Mouse (Mus musculus) forebrain, postnatal 0 days (tissue): ENCODE results near the gene Ptms. TPM values are rescaled to one million over a fixed set of nuclear protein-coding genes. Genes with fewer than 3 reads are reported as not detected.

Experiments used
- ATAC-seq: fragments of 200-750 bp; cut with Nextera tagmentation; 2 replicates; pipeline ENCODE4 v1.8.0; 2017; ENCODE audit warnings: mild to moderate bottlenecking, moderate library complexity
- DNase-seq: peaks from one replicate; pipeline ENCODE4 v3.0.0-alpha.2; 2015
- H3K27ac ChIP-seq: fragments of 300-500 bp; sonication (generic); 2 replicates; pipeline ENCODE4 v1.5.1; 2014; ENCODE audit warnings: low read depth, mild to moderate bottlenecking, antibody characterized with exemption, low read length, moderate library complexity, mixed read lengths
- H3K27me3 ChIP-seq: fragments of 300-500 bp; sonication (generic); 2 replicates; pipeline ENCODE4 v1.6.1; 2014; ENCODE audit warnings: mild to moderate bottlenecking, low read length, mixed read lengths; ENCODE audit not compliant: insufficient read depth
- H3K36me3 ChIP-seq: fragments of 300-500 bp; sonication (generic); 2 replicates; pipeline ENCODE4 v1.6.1; 2014; ENCODE audit warnings: mild to moderate bottlenecking, moderate library complexity; ENCODE audit not compliant: insufficient read depth
- H3K4me1 ChIP-seq: fragments of 300-500 bp; sonication (generic); 2 replicates; pipeline ENCODE4 v1.6.1; 2014; ENCODE audit warnings: antibody characterized with exemption; ENCODE audit not compliant: insufficient read depth
- H3K4me2 ChIP-seq: fragments of 300-500 bp; sonication (generic); 2 replicates; pipeline ENCODE4 v1.6.1; 2014; ENCODE audit warnings: low read depth, mild to moderate bottlenecking, moderate library complexity
- H3K4me3 ChIP-seq: fragments of 300-500 bp; sonication (generic); 2 replicates; pipeline ENCODE4 v1.5.1; 2014; ENCODE audit warnings: low read depth, low read length, mixed read lengths
- H3K9ac ChIP-seq: fragments of 300-500 bp; sonication (generic); 2 replicates; pipeline ENCODE4 v1.6.1; 2014; ENCODE audit warnings: mild to moderate bottlenecking
- H3K9me3 ChIP-seq: fragments of 300-500 bp; sonication (generic); 2 replicates; pipeline ENCODE4 v1.6.1; 2016; ENCODE audit warnings: low read length
- CTCF ChIP-seq: sonication (generic); IDR thresholded peaks from 2 replicates; pipeline ENCODE4 v1.5.1; 2016; ENCODE audit warnings: antibody characterized with exemption, control low read depth, low read depth
- WGBS: fragments of 180-500 bp; shearing (Covaris S2); extraction: QIAGEN DNeasy Blood & Tissue Kit; methylation state at CpG from one replicate; pipeline ENCODE4 v1.1.7; 2014; 5-methylcytosine and 5-hydroxymethylcytosine counted together
- polyA plus RNA-seq: library from polyadenylated mRNA; unstranded; fragments of >200 nt; fragmentation: Nextera tagmentation; extraction: Ambion mirVana; gene quantifications from 2 replicates; pipeline ENCODE4 v1.2.1, GENCODE M21; 2015
- total RNA-seq: library from RNA; depleted of rRNA; stranded (reverse); fragments of >200 nt; gene quantifications from 2 replicates; pipeline ENCODE4 v1.2.3, GENCODE M21; 2014

The Ptms gene
- total and polyA plus RNA-seq, 2 experiments from 2014 or later = 784 to 1,099 TPM

GRCm38 (mm10) chr6:124961021-124961420 is 41.1 kb upstream of the Ptms start:
- Histone ChIP-seq H3K9ac (no peak overlapping the region), H3K4me1 (peaks cover 9% of the 10 kb centered on the region), H3K4me3 (no peak overlapping the region), H3K27me3 (no peaks in the 10 kb centered on the region), H3K27ac (no peak overlapping the region), H3K36me3 (peaks cover 36% of the 10 kb centered on the region), H3K4me2 (no peak overlapping the region), H3K9me3 (no peaks in the 10 kb centered on the region)
- DNase-seq (no peak), ATAC-seq (no peak)
- no peak for TF ChIP-seq CTCF
- WGBS = 97% methylated on average over 12 of the region's 12 CpGs

DNA sequence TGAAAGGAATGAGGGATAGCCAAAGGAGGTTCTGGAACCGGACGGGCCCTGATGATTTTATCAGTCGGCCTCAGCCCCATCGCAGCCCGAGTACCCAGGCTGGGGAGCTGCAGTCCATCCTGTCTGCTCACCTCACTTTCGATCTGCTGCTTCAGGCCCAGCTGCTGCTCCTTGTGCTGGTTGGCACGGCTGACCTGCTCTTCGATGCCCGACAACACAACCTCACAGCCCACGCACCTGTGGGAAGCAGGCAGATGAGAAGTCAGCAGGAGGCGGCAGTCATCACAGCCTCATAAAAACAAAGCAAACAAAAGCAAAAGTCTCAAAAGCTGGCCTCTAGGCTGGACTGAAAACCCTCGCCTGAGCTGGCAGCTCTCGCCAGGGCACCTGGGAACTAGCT is 40.1 kb upstream of the Ptms start:
- H3K4me1 ChIP-seq = peaks cover 7% of the 10 kb centered on the region
- H3K4me2 ChIP-seq = no peak overlapping the region
- WGBS = 87% methylated on average over 13 of the region's 13 CpGs
- H3K27ac ChIP-seq = no peak overlapping the region
- no peak overlapping the region for H3K4me3 ChIP-seq
- H3K27me3 ChIP-seq = no peaks in the 10 kb centered on the region
- no peak overlapping the region for H3K9ac ChIP-seq
- ATAC-seq (no peak), DNase-seq (no peak)
- H3K36me3 ChIP-seq = peaks cover 36% of the 10 kb centered on the region
- TF ChIP-seq CTCF = no peak
- H3K9me3 ChIP-seq = no peaks in the 10 kb centered on the region

DNA sequence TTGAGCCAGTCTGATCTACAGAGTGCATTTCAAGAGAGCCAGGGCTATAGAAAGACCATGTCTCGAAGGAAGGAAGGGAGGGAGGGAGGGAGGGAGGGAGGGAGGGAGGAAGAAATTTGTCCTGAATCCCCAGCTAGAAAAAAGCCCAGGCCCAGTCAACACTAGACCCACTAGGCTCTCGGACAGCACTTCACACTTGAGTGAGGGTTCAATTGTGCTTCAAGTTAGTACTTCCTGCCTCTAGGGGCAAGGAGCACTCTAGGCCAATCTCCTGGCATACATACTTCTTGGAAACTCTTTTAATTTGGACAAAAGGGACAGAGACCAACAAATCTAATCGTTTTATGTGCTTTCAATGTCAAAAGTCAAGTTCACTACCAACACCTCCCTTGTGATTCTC is 38.2 kb upstream of the Ptms start:
- no peak overlapping the region for H3K4me3 ChIP-seq
- ATAC-seq (no peak), DNase-seq (no peak)
- no peaks in the 10 kb centered on the region for H3K9me3 ChIP-seq
- no peaks in the 10 kb centered on the region for H3K4me1 ChIP-seq
- H3K27me3 ChIP-seq = no peaks in the 10 kb centered on the region
- no peak overlapping the region for H3K9ac ChIP-seq
- H3K27ac ChIP-seq = no peak overlapping the region
- peaks cover 36% of the 10 kb centered on the region for H3K36me3 ChIP-seq
- no peak for TF ChIP-seq CTCF
- WGBS = 81% methylated on average over 3 of the region's 3 CpGs
- no peak overlapping the region for H3K4me2 ChIP-seq

DNA sequence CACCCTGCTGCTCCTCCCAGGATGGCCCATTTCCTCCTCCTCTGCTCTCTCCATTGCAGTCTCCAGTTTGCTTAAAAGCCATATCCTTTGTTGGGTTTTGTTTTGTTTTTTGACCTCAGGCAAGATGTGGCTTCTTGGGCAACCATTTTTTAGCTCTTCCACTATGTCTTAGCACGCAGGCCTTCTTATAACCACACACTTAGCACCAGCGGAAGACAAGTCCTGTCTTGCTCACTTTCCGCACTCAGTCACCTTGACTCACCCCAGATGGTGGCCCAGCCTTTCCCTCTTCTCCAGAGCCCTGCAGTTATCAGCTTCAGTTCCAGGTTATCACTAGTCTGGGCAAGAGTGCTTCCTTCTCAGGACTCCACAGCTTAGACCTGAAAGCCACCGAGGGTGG is 35.3 kb upstream of the Ptms start:
- no peak overlapping the region for H3K4me2 ChIP-seq
- no peaks in the 10 kb centered on the region for H3K27me3 ChIP-seq
- no peak overlapping the region for H3K9ac ChIP-seq
- DNase-seq (no peak), ATAC-seq (no peak)
- H3K27ac ChIP-seq = no peak overlapping the region
- peaks cover 13% of the 10 kb centered on the region for H3K36me3 ChIP-seq
- no peak for TF ChIP-seq CTCF
- no peaks in the 10 kb centered on the region for H3K4me1 ChIP-seq
- 92% methylated on average over 4 of the region's 4 CpGs for WGBS
- H3K4me3 ChIP-seq = no peak overlapping the region
- no peaks in the 10 kb centered on the region for H3K9me3 ChIP-seq

- WGBS = 79% methylated on average over 2 of the region's 2 CpGs
Measured at GRCm38 (mm10) chr6:124953991-124954715, 34.2 kb upstream of the Ptms start.

GRCm38 (mm10) chr6:124943526-124943925 is 23.6 kb upstream of the Ptms start:
- WGBS = 87% methylated on average over 3 of the region's 3 CpGs

More at GRCm38 (mm10) chr6:124953991-124954715, 34.2 kb upstream of the Ptms start:
- no peaks in the 10 kb centered on the region for H3K4me1 ChIP-seq
- ATAC-seq (no peak), DNase-seq (no peak)
- H3K27me3 ChIP-seq = no peaks in the 10 kb centered on the region
- H3K9me3 ChIP-seq = no peaks in the 10 kb centered on the region
- TF ChIP-seq CTCF = no peak
- no peak overlapping the region for H3K9ac ChIP-seq
- no peak overlapping the region for H3K4me2 ChIP-seq
- H3K27ac ChIP-seq = no peak overlapping the region
- H3K4me3 ChIP-seq = no peak overlapping the region
- peaks cover 4% of the 10 kb centered on the region for H3K36me3 ChIP-seq

DNA sequence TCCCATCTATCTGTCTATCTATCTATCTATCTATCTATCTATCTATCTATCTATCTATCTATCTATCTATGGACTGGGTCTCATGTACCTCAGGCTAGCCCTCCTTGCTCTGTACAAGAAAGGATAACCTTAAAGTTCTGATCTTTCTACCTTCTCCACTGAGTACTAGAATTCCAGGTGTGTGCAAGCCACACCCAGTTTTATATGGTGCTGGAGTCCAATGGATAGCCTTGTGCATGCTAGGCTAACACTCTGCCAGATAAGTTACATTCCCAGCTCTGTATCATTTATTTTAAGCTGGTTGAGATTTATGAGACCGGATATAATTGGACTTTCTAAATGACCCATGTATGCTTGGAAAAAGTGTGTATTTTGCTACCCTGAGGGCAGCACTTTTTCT is 21.8 kb upstream of the Ptms start:
- ATAC-seq (no peak), DNase-seq (no peak)
- no peaks in the 10 kb centered on the region for H3K9me3 ChIP-seq
- H3K4me2 ChIP-seq = no peak overlapping the region
- no peak for TF ChIP-seq CTCF
- 94% methylated on average over 1 of the region's 1 CpGs for WGBS
- peaks cover 22% of the 10 kb centered on the region for H3K36me3 ChIP-seq
- H3K4me1 ChIP-seq = no peaks in the 10 kb centered on the region
- H3K27ac ChIP-seq = no peak overlapping the region
- H3K9ac ChIP-seq = no peak overlapping the region
- H3K27me3 ChIP-seq = no peaks in the 10 kb centered on the region
- no peak overlapping the region for H3K4me3 ChIP-seq

More at GRCm38 (mm10) chr6:124943526-124943925, 23.6 kb upstream of the Ptms start:
- TF ChIP-seq CTCF = no peak
- 0 out of 2 replicates have a peak, but pooled peaks cover 5% of the 10 kb centered on the region for H3K36me3 ChIP-seq
- no peaks in the 10 kb centered on the region for H3K9me3 ChIP-seq
- H3K27me3 ChIP-seq = no peaks in the 10 kb centered on the region
- ATAC-seq = no peak
- H3K4me1 ChIP-seq = no peaks in the 10 kb centered on the region
- no peak for DNase-seq
- H3K27ac ChIP-seq = no peak overlapping the region
- no peak overlapping the region for H3K9ac ChIP-seq
- H3K4me2 ChIP-seq = no peak overlapping the region
- H3K4me3 ChIP-seq = no peak overlapping the region
